Comparison of ENCODE assay signal across 25 mouse cellular contexts in genomic region chr9:97517006-97517405, GRCm38 (mm10).
"Had no signal": no experiment of that assay in that cellular context is flagged by ENCODE, and none has a peak within 500 bp of the region (broad histone marks: within the 10 kb centered on the region; RNA-seq: fewer than 3 reads in every experiment).

No protein-coding gene starts in this region.

- H3K9me3 ChIP-seq: hindbrain, embryonic 10.5 days; hindbrain, embryonic 12.5 days; intestine, embryonic 15.5 days; limb, embryonic 13.5 days; limb, embryonic 15.5 days; liver, embryonic 12.5 days had no signal

- H3K4me3 ChIP-seq: gastrocnemius, adult 2 months; heart, adult 2 months; hindbrain, embryonic 10.5 days; hindbrain, embryonic 12.5 days; intestine, embryonic 15.5 days; left cerebral cortex, adult 2 months; limb, embryonic 13.5 days; limb, embryonic 15.5 days; liver, embryonic 12.5 days had no signal

- H3K27me3 ChIP-seq: hindbrain, embryonic 12.5 days; intestine, embryonic 15.5 days; limb, embryonic 13.5 days; limb, embryonic 15.5 days; liver, embryonic 12.5 days had no signal

- H3K4me2 ChIP-seq: heart, embryonic 11.5 days; hindbrain, embryonic 12.5 days; hindbrain, embryonic 14.5 days; intestine, embryonic 15.5 days; limb, embryonic 13.5 days; limb, embryonic 15.5 days; liver, embryonic 12.5 days had no signal

- H3K9ac ChIP-seq: hindbrain, embryonic 12.5 days; hindbrain, embryonic 14.5 days; intestine, embryonic 15.5 days; limb, embryonic 13.5 days; limb, embryonic 15.5 days; liver, embryonic 12.5 days; liver, embryonic 14.5 days had no signal

- H3K36me3 ChIP-seq: hindbrain, embryonic 10.5 days; hindbrain, embryonic 12.5 days; intestine, embryonic 15.5 days; limb, embryonic 13.5 days; limb, embryonic 15.5 days; liver, embryonic 12.5 days had no signal

- H3K4me1 ChIP-seq: hindbrain, embryonic 12.5 days; intestine, embryonic 15.5 days; limb, embryonic 13.5 days; limb, embryonic 15.5 days; liver, embryonic 12.5 days had no signal

- DNase-seq: gastrocnemius, adult 2 months; gastrocnemius, postnatal 10 days; gastrocnemius, postnatal 25 days; heart, adult 2 months; heart, postnatal 10 days; heart, postnatal 4 days; kidney, adult 18-20 months; kidney, adult 8-10 months; kidney, postnatal 10 days; kidney, postnatal 25 days; kidney, postnatal 4 days; layer of hippocampus, adult 9-11 months had no signal

- H3K27ac ChIP-seq: gastrocnemius, adult 2 months; heart, adult 2 months; hindbrain, embryonic 10.5 days; hindbrain, embryonic 12.5 days; hindbrain, embryonic 14.5 days; intestine, embryonic 15.5 days; left cerebral cortex, adult 2 months; limb, embryonic 13.5 days; limb, embryonic 15.5 days; liver, embryonic 12.5 days; liver, embryonic 14.5 days had no signal

- ATAC-seq: hindbrain, embryonic 16.5 days; inflammation-experienced regulatory T-cells, adult 6 months; intestine, embryonic 15.5 days; intestine, postnatal 0 days; liver, embryonic 12.5 days had no signal
